Mouse (Mus musculus) lung, embryonic 16.5 days (tissue): ENCODE data around the gene Fam168b. TPM values are rescaled to one million over a fixed set of nuclear protein-coding genes. Genes with fewer than 3 reads are reported as not detected.
A peak's percentile ranks its signal among the peaks of the same experiment; 100 is the strongest.

Experiments
- ATAC-seq: fragments of 200-750 bp; cut with Nextera tagmentation; 2 replicates; pipeline ENCODE4 v1.8.0; 2017; ENCODE audit warnings: low read depth, mild to moderate bottlenecking, moderate library complexity
- H3K27ac ChIP-seq: fragments of 300-500 bp; sonication (generic); 2 replicates; pipeline ENCODE4 v1.5.1; 2014; ENCODE audit warnings: mild to moderate bottlenecking, control low read depth, low read length
- H3K27me3 ChIP-seq: fragments of 300-500 bp; sonication (generic); 2 replicates; pipeline ENCODE4 v1.6.1; 2014; ENCODE audit warnings: low read depth, low read length, mixed read lengths; ENCODE audit not compliant: control insufficient read depth, insufficient read depth
- H3K36me3 ChIP-seq: fragments of 300-500 bp; sonication (generic); 2 replicates; pipeline ENCODE4 v1.6.1; 2014; ENCODE audit warnings: low read length; ENCODE audit not compliant: control insufficient read depth, insufficient read depth
- H3K4me1 ChIP-seq: fragments of 300-500 bp; sonication (generic); replicated peaks from 2 replicates; pipeline ENCODE4 v1.6.1; 2014; ENCODE audit warnings: low read length, mixed read lengths; ENCODE audit not compliant: control insufficient read depth, insufficient read depth
- H3K4me2 ChIP-seq: fragments of 300-500 bp; sonication (generic); 2 replicates; pipeline ENCODE4 v1.6.1; 2014; ENCODE audit warnings: low read depth, low read length, control low read depth
- H3K4me3 ChIP-seq: fragments of 300-500 bp; sonication (generic); 2 replicates; pipeline ENCODE4 v1.5.1; 2014; ENCODE audit warnings: mild to moderate bottlenecking, low read length, control low read depth
- H3K9ac ChIP-seq: fragments of 300-500 bp; sonication (generic); 2 replicates; pipeline ENCODE4 v1.6.1; 2014; ENCODE audit warnings: low read length, control low read depth
- H3K9me3 ChIP-seq: fragments of 300-500 bp; sonication (generic); 2 replicates; pipeline ENCODE4 v1.6.1; 2016; ENCODE audit warnings: low read length; ENCODE audit not compliant: control insufficient read depth
- WGBS: fragments of 180-500 bp; shearing (Covaris S2); extraction: QIAGEN DNeasy Blood & Tissue Kit; methylation state at CpG from one replicate; pipeline ENCODE4 v1.1.7; 2014; 5-methylcytosine and 5-hydroxymethylcytosine counted together
- polyA plus RNA-seq: library from polyadenylated mRNA; unstranded; fragments of >200 nt; fragmentation: Nextera tagmentation; extraction: Ambion mirVana; gene quantifications from 2 replicates; pipeline ENCODE4 v1.2.1, GENCODE M21; 2015

Gene Fam168b
- polyA plus RNA-seq, 1 experiment from 2014 or later, result 57.1 TPM

DNA sequence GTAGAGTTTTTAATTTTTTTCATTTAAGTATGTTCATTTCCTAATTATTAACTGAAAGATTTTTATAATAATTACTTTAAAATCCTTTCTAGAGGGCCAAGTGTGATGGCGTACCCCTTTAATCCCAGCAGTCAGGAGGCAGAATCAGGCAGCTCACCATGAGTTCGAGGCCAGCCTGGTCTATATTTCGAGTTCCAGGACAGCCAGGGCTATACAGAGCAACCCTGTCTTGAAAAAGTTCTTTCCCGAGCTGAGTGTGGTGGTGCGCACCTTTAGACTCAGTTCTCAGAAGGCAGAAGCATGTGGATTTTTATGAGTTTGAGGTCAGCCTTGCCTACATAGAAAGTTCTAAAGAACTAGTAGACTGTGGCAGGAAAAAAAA, 24.7 kb upstream of the Fam168b start:
- Histone ChIP-seq H3K4me3 (no peak overlapping the region), H3K27ac (no peak overlapping the region), H3K4me1 (no peaks in the 10 kb centered on the region; the same call in 1 of the 2 replicates), H3K36me3 (no peaks in the 10 kb centered on the region), H3K9me3 (no peaks in the 10 kb centered on the region), H3K9ac (no peak overlapping the region), H3K27me3 (no peaks in the 10 kb centered on the region), H3K4me2 (no peak overlapping the region)
- no peak for ATAC-seq
- WGBS, result 89% methylated on average over 5 of the region's 5 CpGs

DNA sequence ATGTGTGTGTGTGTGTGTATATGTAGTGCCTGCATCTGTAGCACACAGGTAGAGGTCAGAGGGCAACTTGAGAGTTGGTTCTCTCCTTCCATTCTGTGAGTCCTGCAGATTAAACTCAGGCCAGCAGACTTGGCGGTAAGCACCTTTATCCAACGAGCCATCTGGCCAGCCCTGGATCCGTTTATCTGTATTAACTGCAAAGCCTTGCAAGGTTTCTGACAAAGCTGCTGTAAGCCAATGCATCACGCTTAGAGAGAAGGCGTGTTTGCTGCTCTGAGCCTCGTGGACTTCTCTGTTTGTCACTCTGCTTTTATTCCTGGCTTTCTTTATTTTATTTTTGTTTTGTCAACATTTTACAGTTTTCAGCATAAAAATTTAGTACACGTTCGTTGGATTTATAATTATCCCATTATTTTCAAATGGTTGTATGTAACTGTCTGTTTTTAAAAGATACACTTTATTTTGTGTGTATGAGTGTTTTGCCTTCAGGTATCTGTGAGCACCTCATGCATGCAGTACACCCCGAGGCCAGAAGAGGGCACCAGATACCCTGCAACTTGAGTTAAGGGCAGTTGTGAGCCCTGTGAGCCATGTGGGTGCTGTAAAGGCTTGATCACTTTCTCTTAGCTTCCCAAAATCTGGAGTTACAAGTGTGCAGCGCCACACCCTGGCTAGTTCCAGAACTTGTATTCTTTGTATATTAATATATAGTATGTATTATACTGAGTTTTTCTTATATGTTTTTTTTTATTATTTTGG, 24.1 kb upstream of the Fam168b start:
- H3K27ac ChIP-seq, result no peak overlapping the region
- 54% methylated on average over 10 of the region's 10 CpGs for WGBS
- no peaks in the 10 kb centered on the region; the same call in 1 of the 2 replicates for H3K4me1 ChIP-seq
- no peaks in the 10 kb centered on the region for H3K36me3 ChIP-seq
- peak; percentile 56 for ATAC-seq
- no peaks in the 10 kb centered on the region for H3K27me3 ChIP-seq
- H3K4me2 ChIP-seq, result no peak overlapping the region
- H3K9me3 ChIP-seq, result no peaks in the 10 kb centered on the region
- H3K9ac ChIP-seq, result no peak overlapping the region
- no peak overlapping the region for H3K4me3 ChIP-seq

GRCm38 (mm10) chr1:34865866-34866265, 23.0 kb upstream of the Fam168b start:
- Histone ChIP-seq H3K4me3 (no peak overlapping the region), H3K36me3 (no peaks in the 10 kb centered on the region), H3K4me2 (no peak overlapping the region), H3K27me3 (no peaks in the 10 kb centered on the region), H3K27ac (no peak overlapping the region), H3K4me1 (no peaks in the 10 kb centered on the region; the same call in 1 of the 2 replicates), H3K9me3 (no peaks in the 10 kb centered on the region), H3K9ac (no peak overlapping the region)
- ATAC-seq, result no peak
- WGBS, result 73% methylated on average over 9 of the region's 9 CpGs

- no peak overlapping the region for H3K4me3 ChIP-seq
- H3K4me2 ChIP-seq, result no peak overlapping the region
- H3K4me1 ChIP-seq, result no peaks in the 10 kb centered on the region; the same call in 1 of the 2 replicates
- H3K27me3 ChIP-seq, result no peaks in the 10 kb centered on the region
- H3K9me3 ChIP-seq, result no peaks in the 10 kb centered on the region
- peak; percentile 83 for ATAC-seq
- WGBS, result 25% methylated on average over 7 of the region's 7 CpGs
- H3K9ac ChIP-seq, result no peak overlapping the region
- no peaks in the 10 kb centered on the region for H3K36me3 ChIP-seq
- H3K27ac ChIP-seq, result peak overlapping the region; percentile 84
These were observed 21.4 kb upstream of the Fam168b start for GRCm38 (mm10) chr1:34864243-34864642.

DNA sequence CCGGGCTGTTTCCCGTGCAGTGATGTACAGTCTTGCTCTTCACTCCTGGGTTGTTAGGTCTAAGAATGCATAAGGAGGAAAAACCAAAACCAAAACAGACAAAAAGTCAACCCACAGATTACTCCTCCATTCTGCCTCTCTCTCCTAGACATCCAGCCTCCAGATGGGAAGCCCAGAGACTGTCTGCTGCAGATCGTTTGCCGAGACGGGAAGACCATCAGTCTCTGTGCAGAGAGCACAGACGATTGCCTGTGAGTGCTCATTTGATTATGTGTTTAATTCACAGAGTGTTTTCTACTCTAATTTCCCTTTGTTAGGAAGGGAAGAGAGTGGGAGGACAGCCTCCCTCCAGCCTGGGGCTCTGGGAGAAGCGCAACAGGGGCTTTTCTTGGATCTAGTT, 20.5 kb upstream of the Fam168b start:
- Histone ChIP-seq H3K36me3 (no peaks in the 10 kb centered on the region), H3K4me2 (no peak overlapping the region), H3K9me3 (no peaks in the 10 kb centered on the region), H3K27me3 (no peaks in the 10 kb centered on the region), H3K9ac (no peak overlapping the region), H3K27ac (peak overlapping the region; percentile 45), H3K4me1 (no peaks in the 10 kb centered on the region; the same call in 1 of the 2 replicates), H3K4me3 (no peak overlapping the region)
- ATAC-seq, result no peak
- WGBS, result 73% methylated on average over 7 of the region's 7 CpGs

DNA sequence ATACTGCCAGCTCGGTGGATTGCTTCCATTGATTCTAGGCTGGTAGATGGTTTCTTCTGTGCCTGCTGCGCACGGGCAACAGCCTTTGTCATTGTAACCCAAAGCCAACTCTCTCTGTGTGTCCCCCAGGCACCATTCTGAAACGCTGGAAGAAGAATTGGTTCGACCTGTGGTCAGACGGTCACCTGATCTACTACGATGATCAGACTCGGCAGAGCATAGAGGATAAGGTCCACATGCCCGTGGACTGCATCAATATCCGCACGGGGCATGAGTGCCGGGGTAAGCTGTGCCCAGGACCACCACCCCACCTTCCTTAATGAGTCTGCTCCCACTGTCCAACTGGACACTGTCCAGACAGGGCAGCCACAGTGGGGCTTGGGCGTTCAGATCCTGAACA, 20.0 kb upstream of the Fam168b start:
- H3K9me3 ChIP-seq, result no peaks in the 10 kb centered on the region
- no peaks in the 10 kb centered on the region; the same call in 1 of the 2 replicates for H3K4me1 ChIP-seq
- no peak overlapping the region for H3K9ac ChIP-seq
- H3K36me3 ChIP-seq, result no peaks in the 10 kb centered on the region
- H3K4me3 ChIP-seq, result no peak overlapping the region
- WGBS, result 91% methylated on average over 13 of the region's 13 CpGs
- H3K27ac ChIP-seq, result no peak overlapping the region
- H3K4me2 ChIP-seq, result no peak overlapping the region
- no peaks in the 10 kb centered on the region for H3K27me3 ChIP-seq
- no peak for ATAC-seq

DNA sequence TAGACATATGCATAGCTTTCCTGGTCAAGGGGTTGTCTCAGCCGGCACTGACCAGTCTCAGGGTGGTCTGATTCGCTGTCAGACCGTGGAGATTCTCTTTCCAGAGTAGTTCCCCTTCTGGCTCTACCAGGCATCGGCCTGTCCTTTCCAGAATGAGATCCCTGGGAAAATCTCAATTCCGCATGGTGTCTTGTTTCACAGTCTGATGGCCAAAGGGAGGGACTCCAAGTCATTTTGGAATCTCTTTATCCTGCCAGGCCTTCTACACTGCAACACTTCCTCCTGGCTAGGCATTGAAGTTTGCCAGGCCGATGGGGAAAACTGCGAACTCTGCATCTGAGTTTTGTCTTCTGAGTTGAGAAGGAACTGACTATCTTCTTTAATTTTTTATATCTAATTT, 17.3 kb upstream of the Fam168b start:
- H3K9me3 ChIP-seq, result no peaks in the 10 kb centered on the region
- H3K4me3 ChIP-seq, result no peak overlapping the region
- H3K4me1 ChIP-seq, result no peaks in the 10 kb centered on the region; the same call in 1 of the 2 replicates
- no peak overlapping the region for H3K27ac ChIP-seq
- no peak overlapping the region for H3K4me2 ChIP-seq
- H3K9ac ChIP-seq, result no peak overlapping the region
- no peak for ATAC-seq
- no peaks in the 10 kb centered on the region for H3K27me3 ChIP-seq
- WGBS, result 82% methylated on average over 7 of the region's 7 CpGs
- no peaks in the 10 kb centered on the region for H3K36me3 ChIP-seq

DNA sequence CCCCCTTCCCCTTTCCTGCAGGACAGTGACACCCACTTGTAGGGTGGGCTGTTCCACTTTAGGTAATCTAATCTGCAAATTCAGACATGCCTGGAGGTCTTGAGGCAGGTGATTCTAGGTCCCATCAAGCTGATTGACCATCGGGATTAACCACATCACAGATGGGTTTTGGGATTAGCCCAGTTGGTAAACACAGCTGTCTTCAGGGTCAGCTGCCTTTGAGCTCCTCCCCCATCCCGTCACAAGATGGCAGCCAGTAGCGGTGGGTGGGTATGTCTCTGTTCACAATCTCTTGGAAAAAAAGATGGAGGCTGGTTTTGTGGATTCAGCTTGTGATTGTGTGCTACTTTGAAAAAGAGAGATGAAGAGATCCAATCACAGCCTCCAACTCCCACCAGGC, 16.9 kb upstream of the Fam168b start:
- Histone ChIP-seq H3K4me3 (no peak overlapping the region), H3K4me1 (no peaks in the 10 kb centered on the region; the same call in 1 of the 2 replicates), H3K4me2 (no peak overlapping the region), H3K27ac (no peak overlapping the region), H3K36me3 (no peaks in the 10 kb centered on the region), H3K9ac (no peak overlapping the region), H3K9me3 (no peaks in the 10 kb centered on the region), H3K27me3 (no peaks in the 10 kb centered on the region)
- ATAC-seq, result no peak
- WGBS, result 79% methylated on average over 3 of the region's 3 CpGs

DNA sequence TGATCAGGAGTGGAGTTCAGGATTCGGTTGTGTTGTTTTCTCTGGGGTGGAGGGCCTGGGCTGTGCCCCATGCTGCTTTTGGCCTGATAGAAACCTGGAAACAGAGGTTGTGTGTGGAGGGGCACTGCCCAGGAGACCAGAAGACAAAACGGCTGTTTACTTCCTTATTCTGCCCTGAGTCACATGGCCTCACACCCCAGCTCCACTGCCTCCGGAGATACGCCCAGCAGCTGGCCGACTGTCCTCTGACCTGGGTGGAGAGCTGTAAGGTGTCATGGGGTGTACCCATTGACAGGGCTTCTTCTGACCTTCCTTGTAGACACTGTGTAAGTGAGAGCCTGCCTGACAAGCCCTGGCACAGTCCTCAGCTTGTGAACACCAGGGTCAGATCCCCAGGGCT, 15.8 kb upstream of the Fam168b start:
- 60% methylated on average over 5 of the region's 5 CpGs for WGBS
- Histone ChIP-seq H3K9ac (no peak overlapping the region), H3K9me3 (no peaks in the 10 kb centered on the region), H3K4me2 (no peak overlapping the region), H3K27ac (no peak overlapping the region), H3K4me1 (no peaks in the 10 kb centered on the region), H3K27me3 (no peaks in the 10 kb centered on the region), H3K4me3 (no peak overlapping the region), H3K36me3 (no peaks in the 10 kb centered on the region)
- no peak for ATAC-seq
